Mouse (Mus musculus) MEL (cell line): ENCODE measurements around the gene Depp1. TPM values are rescaled to one million over a fixed set of nuclear protein-coding genes. Genes with fewer than 3 reads are reported as not detected.

Experiments
- DNase-seq: peaks from one replicate; pipeline ENCODE4 v3.0.0; 2011; ENCODE audit warnings: low read depth, low spot score
- H3K27ac ChIP-seq: 2 replicates; pipeline ENCODE4 v1.5.1; 2012; ENCODE audit warnings: low read depth, mild to moderate bottlenecking, control low read depth, low read length, moderate library complexity; ENCODE audit not compliant: control insufficient read depth
- H3K27me3 ChIP-seq, 2 experiments: fragments of 150-350 bp in 1 of 2; sonication (generic) in 1 of 2; 2 replicates each; pipeline ENCODE4 v1.6.1; 2012; ENCODE audit warnings: low read length in 2 of 2, mild to moderate bottlenecking in 2 of 2, improper control_type of control experiment in 1 of 2, moderate library complexity in 1 of 2; ENCODE audit not compliant: insufficient read depth in 2 of 2, control insufficient read depth in 1 of 2
- H3K36me3 ChIP-seq, 2 experiments: 2 replicates each; pipeline ENCODE4 v1.6.1; 2012 to 2014; ENCODE audit warnings: low read length in 2 of 2, improper control_type of control experiment in 1 of 2, inconsistent platforms in 1 of 2, mild to moderate bottlenecking in 1 of 2; ENCODE audit not compliant: insufficient read depth in 2 of 2, control insufficient read depth in 1 of 2
- H3K4me1 ChIP-seq, 2 experiments: fragments of 150-350 bp in 1 of 2; sonication (generic) in 1 of 2; 2 replicates each; pipeline ENCODE4 v1.6.1; 2012; ENCODE audit warnings: low read length in 2 of 2, improper control_type of control experiment in 1 of 2, mild to moderate bottlenecking in 1 of 2; ENCODE audit not compliant: insufficient read depth in 2 of 2, control insufficient read depth in 1 of 2
- H3K4me3 ChIP-seq, 2 experiments: fragments of 150-350 bp in 1 of 2; sonication (generic) in 1 of 2; 2 replicates each; pipeline ENCODE4 v1.5.1; 2012; ENCODE audit warnings: low read depth in 2 of 2, low read length in 2 of 2, mild to moderate bottlenecking in 2 of 2, moderate library complexity in 2 of 2, control low read depth in 1 of 2, improper control_type of control experiment in 1 of 2; ENCODE audit not compliant: control insufficient read depth in 1 of 2, insufficient read depth in 1 of 2
- H3K79me2 ChIP-seq: 2 replicates; pipeline ENCODE4 v1.6.1; 2012; ENCODE audit warnings: mild to moderate bottlenecking, low read length, moderate library complexity; ENCODE audit not compliant: control insufficient read depth, poor library complexity, insufficient read depth
- H3K9ac ChIP-seq: 2 replicates; pipeline ENCODE4 v1.6.1; 2012; ENCODE audit warnings: low read depth, mild to moderate bottlenecking, control low read depth, low read length, moderate library complexity; ENCODE audit not compliant: control insufficient read depth, poor library complexity, severe bottlenecking
- H3K9me3 ChIP-seq: fragments of 150-350 bp; sonication (generic); replicated peaks from 2 replicates; pipeline ENCODE4 v1.6.1; 2012; ENCODE audit warnings: mild to moderate bottlenecking, low read length, improper control_type of control experiment, moderate library complexity; ENCODE audit not compliant: insufficient read depth
- BHLHE40 ChIP-seq: IDR thresholded peaks from 2 replicates; pipeline ENCODE4 v1.6.1; 2012; ENCODE audit warnings: low read depth, mild to moderate bottlenecking, inconsistent platforms, low read length, improper control_type of control experiment, borderline replicate concordance
- E2F4 ChIP-seq: IDR thresholded peaks from 2 replicates; pipeline ENCODE4 v1.6.1; 2011; ENCODE audit warnings: low read depth, low read length, improper control_type of control experiment, borderline replicate concordance
- JUND ChIP-seq: IDR thresholded peaks from 2 replicates; pipeline ENCODE4 v1.6.1; 2011; ENCODE audit warnings: low read depth, mild to moderate bottlenecking, improper control_type of control experiment, low read length
- MAX ChIP-seq: IDR thresholded peaks from 2 replicates; pipeline ENCODE4 v1.6.1; 2011; ENCODE audit warnings: low read length, improper control_type of control experiment
- MAZ ChIP-seq: IDR thresholded peaks from 2 replicates; pipeline ENCODE4 v1.6.1; 2012; ENCODE audit warnings: low read depth, mild to moderate bottlenecking, inconsistent platforms, low read length, improper control_type of control experiment
- MYB ChIP-seq: IDR thresholded peaks from 2 replicates; pipeline ENCODE4 v1.6.1; 2011; ENCODE audit warnings: mild to moderate bottlenecking, low read depth, low read length, improper control_type of control experiment
- NELFE ChIP-seq: IDR thresholded peaks from 2 replicates; pipeline ENCODE4 v1.6.1; 2011; ENCODE audit warnings: low read depth, low read length, improper control_type of control experiment
- POLR2AphosphoS2 ChIP-seq: IDR thresholded peaks from 2 replicates; pipeline ENCODE4 v1.6.1; 2011; ENCODE audit warnings: low read length, improper control_type of control experiment
- POLR2AphosphoS5 ChIP-seq: IDR thresholded peaks from 2 replicates; pipeline ENCODE4 v1.6.1; 2012; ENCODE audit warnings: low read depth, borderline replicate concordance, mild to moderate bottlenecking, inconsistent platforms, low read length, moderate library complexity, mixed read lengths
- RAD21 ChIP-seq: IDR thresholded peaks from 2 replicates; pipeline ENCODE4 v1.6.1; 2011; ENCODE audit warnings: mild to moderate bottlenecking, low read depth, low read length, improper control_type of control experiment
- TBP ChIP-seq: IDR thresholded peaks from 2 replicates; pipeline ENCODE4 v1.8.0; 2011; ENCODE audit warnings: low read depth, low read length, improper control_type of control experiment
- TCF12 ChIP-seq: IDR thresholded peaks from 2 replicates; pipeline ENCODE4 v1.6.1; 2014; ENCODE audit warnings: low read depth, mild to moderate bottlenecking, inconsistent platforms, low read length, improper control_type of control experiment, moderate library complexity
- USF2 ChIP-seq, 2 experiments: IDR thresholded peaks; 2 replicates each; pipeline ENCODE4 v1.6.1; 2011 to 2012; ENCODE audit warnings: improper control_type of control experiment in 2 of 2, low read length in 2 of 2, borderline replicate concordance in 1 of 2, inconsistent platforms in 1 of 2, low read depth in 1 of 2, mild to moderate bottlenecking in 1 of 2; ENCODE audit not compliant: insufficient read depth in 1 of 2
- ZC3H11A ChIP-seq: IDR thresholded peaks from 2 replicates; pipeline ENCODE4 v1.6.1; 2012; ENCODE audit warnings: low read depth, mild to moderate bottlenecking, inconsistent platforms, low read length, improper control_type of control experiment
- ZKSCAN1 ChIP-seq: IDR thresholded peaks from 2 replicates; pipeline ENCODE4 v1.6.1; 2012; ENCODE audit warnings: low read depth, mild to moderate bottlenecking, inconsistent platforms, low read length, improper control_type of control experiment, moderate library complexity
- polyA plus RNA-seq, 2 experiments: library from polyadenylated mRNA; stranded (reverse) in 1 of 2; unstranded in 1 of 2; fragments of >175 nt in 1 of 2; fragments of >200 nt in 1 of 2; gene quantifications; 2 replicates each; pipeline versions ENCODE4 v1.2.1 to v1.2.4; 2012; ENCODE audit warnings: low replicate concordance in 2 of 2, low read depth in 1 of 2; ENCODE audit not compliant: insufficient read length in 2 of 2, insufficient read depth in 1 of 2, missing spikeins in 1 of 2
- total RNA-seq: library from RNA; depleted of rRNA; stranded (reverse); fragments of 300-350 nt; gene quantifications from 2 replicates; pipeline ENCODE4 v1.2.3, GENCODE M21; 2012

Depp1 gene
- total and polyA plus RNA-seq, 3 experiments, result not detected

DNA sequence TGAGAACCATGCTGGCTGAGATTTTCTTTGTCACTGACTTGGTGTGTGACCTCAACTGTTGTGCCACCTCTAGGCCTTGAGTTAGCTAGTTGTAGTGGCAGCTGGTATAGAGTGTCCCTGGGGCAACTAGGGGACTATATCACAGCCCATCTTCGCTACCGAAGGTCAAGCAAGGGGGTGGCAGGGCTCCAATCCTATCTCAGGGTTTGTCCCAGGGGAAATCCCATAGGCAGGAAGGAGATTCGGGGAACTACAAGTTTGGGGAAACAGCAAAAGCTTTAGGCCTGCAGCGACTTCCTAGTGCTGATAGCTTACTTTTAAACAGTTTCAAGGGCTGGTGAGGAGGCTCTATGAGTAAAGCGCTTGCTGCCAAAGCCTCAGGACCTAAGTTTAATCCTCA lies 21.9 kb downstream of the Depp1 start:
- H3K9ac ChIP-seq, result no peak overlapping the region
- DNase-seq, result no peak
- H3K36me3 ChIP-seq, result no peaks in the 10 kb centered on the region
- H3K4me3 ChIP-seq, result no peak overlapping the region
- no peak overlapping the region for H3K27ac ChIP-seq
- H3K9me3 ChIP-seq, result no peaks in the 10 kb centered on the region
- H3K4me1 ChIP-seq, result no peaks in the 10 kb centered on the region
- no peaks in the 10 kb centered on the region for H3K79me2 ChIP-seq
- TF ChIP-seq MYB, result no peak
- TF ChIP-seq ZC3H11A, result no peak
- no peak for TF ChIP-seq TCF12
- TF ChIP-seq ZKSCAN1, result no peak
- TF ChIP-seq E2F4, result no peak
- no peak for TF ChIP-seq TBP
- no peak for TF ChIP-seq MAX
- no peaks in the 10 kb centered on the region for H3K27me3 ChIP-seq

GRCm38 (mm10) chr6:116673471-116674282 lies 23.3 kb downstream of the Depp1 start, which contains the start of gene Rassf4:
Gene Rassf4 (minus strand): TSS chr6:116673952.
- no peak for TF ChIP-seq USF2 (IDR thresholded peaks at IDR 0.05; ENCODE audit: borderline replicate concordance in 1 of 2, insufficient read depth in 1 of 2, low read depth in 1 of 2, low read length in 2 of 2)
- TF ChIP-seq MAZ, result no peak
- no peak for TF ChIP-seq JUND
- no peak for TF ChIP-seq POLR2AphosphoS5
- no peak for TF ChIP-seq RAD21
- TF ChIP-seq BHLHE40, result no peak
- no peak for TF ChIP-seq MAX
- no peak for TF ChIP-seq POLR2AphosphoS2
- no peak for TF ChIP-seq NELFE
- no peak within 1 kb of the TSS for H3K9ac ChIP-seq
- H3K79me2 ChIP-seq, result no peaks in the 10 kb centered on the region
- no peak within 1 kb of the TSS for H3K27ac ChIP-seq
- no peak within 1 kb of the TSS for H3K4me3 ChIP-seq
- no peaks in the 10 kb centered on the region for H3K4me1 ChIP-seq
- H3K27me3 ChIP-seq, result no peaks in the 10 kb centered on the region
- no peak for DNase-seq
- H3K9me3 ChIP-seq, result no peaks in the 10 kb centered on the region
- no peaks in the 10 kb centered on the region for H3K36me3 ChIP-seq
